Mouse (Mus musculus) c-Kit-negative CD71-positive TER-119-positive erythroid progenitor cells, embryonic 14.5 days (primary cell): ENCODE results near the gene Klk13.
"Not testable (repeated sequence)": the region's sequence is repeated elsewhere in the genome, so short reads cannot be mapped to it uniquely, and the experiment has no call there.

ENCODE experiments used
- DNase-seq: peaks from one replicate; pipeline ENCODE4 v3.0.0-alpha.2; 2013; ENCODE audit warnings: low read depth, low spot score

The Klk13 gene

DNA sequence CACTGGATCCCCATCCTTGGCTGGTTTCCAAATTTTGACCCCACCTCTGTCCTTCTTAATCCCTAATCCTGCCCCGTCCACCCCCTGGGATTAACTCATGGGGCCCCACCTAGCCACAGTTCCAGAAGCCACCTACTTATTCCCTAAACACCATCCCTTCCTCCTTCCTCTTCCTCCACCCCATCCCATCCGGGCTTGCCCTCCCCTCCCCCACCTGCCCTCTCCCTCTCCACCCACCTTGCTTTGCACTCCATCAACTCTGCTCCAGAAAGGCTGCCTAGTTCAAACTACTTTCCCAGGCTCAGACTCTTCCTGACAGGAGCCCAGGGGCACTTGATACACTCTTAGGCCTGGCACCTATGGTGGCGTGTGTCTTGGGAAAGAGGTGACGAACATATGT lies at the start of gene Klk13:
Klk13 (plus strand) TSS at position 301 of the 400 bp plus-strand sequence.
- DNase-seq: no peak

GRCm38 (mm10) chr7:43662804-43663203 lies 49.6 kb upstream of the Klk13 start:
- no peak for DNase-seq

DNA sequence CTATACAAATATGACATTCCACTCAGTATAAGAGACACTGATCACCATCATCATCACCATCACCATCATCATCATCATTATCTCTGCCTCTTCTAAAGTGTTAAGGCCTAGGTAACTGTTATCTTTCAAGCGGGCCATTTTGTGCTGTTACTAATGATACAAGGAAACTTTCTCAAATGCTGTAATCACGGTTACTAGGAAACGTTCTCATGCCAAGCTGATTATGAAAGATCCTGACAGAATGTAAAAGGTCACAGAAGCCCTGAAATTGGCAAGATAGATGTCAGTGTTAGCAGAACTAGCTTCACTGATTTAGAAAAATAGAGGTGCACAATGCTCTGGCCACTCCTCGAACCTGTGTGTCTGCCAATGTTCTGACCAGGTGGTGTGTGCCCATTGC lies 45.1 kb upstream of the Klk13 start:
- DNase-seq: not testable (repeated sequence)

DNA sequence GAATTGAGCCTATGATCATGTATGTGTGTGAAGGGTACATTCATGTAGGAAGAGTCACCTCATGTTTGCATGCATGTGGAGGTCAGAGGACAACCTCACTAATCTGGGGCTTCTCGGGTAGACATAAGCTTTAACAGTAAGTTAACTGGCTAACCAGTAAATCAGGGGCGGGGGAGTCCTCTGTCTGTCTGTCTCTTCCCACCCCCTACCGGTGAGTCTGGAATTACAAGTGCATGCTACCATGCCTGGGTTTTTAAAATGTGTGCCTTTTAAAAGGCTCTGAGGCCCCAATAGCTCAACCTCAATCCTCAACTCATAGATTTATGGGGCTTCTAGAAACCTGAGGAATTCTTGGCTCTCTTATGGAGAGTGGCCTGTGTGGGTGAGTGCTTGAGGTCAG lies 43.8 kb upstream of the Klk13 start:
- no peak for DNase-seq

GRCm38 (mm10) chr7:43671064-43671808 lies 41.1 kb upstream of the Klk13 start:
- DNase-seq: no peak

- peak; percentile 41 for DNase-seq
Measured at GRCm38 (mm10) chr7:43671809-43672580, 40.4 kb upstream of the Klk13 start, which contains the start of gene Ctu1. TSS of gene Ctu1 (plus strand) at chr7:43672016.

DNA sequence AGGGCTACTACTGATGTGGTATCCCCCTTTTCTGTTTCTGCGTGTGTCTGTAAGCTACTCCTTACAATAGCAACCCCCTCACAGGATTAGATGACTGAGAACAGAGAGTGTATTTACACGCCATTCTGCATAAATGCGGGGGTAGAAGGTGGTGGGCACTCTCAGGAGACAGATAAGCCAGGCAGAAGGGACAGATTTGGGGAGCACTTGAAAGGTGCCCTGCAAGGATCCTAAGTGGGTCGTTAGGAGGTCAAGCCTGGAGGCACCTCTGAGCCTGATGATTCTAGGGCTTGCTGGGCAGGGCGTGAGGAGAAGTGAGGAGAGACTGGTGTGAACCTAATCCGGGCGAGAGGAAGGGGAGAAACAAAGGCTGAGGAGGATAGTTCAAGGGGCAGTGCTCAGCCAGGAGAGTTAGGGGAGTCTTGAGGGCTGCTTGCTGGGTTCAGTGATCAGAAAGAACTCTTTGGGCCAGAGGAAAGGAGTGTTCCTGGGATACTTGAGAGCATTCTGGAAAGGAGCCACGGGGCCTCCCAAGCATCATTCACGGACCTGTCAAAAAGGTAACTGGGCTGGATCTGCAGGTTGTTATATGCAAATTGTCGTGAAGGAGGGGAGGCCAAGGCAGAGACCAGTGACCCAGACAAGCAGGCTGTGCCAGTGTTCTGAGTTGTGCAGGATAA lies 39.6 kb upstream of the Klk13 start:
- no peak for DNase-seq

GRCm38 (mm10) chr7:43675091-43675490 lies 37.3 kb upstream of the Klk13 start:
- DNase-seq: no peak

DNA sequence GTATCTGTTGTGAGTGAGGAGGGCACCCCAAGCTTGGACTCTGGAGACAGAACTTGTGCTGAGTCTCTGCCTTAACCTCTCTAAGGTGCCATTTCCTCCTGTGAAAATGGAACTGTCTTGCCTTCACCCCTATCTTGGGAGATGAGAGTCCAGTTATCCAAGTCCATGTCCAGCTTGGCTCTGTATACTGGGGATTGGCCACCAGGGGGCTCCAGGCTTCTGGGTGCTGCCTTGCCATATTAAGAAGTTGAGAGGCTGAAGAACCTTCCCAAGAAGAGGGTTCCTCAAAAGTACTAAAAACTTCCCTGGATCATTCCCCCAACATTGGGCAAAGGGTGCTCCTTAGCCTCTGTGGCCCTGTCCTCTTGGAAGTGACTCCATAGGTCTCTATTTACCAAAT lies 33.9 kb upstream of the Klk13 start:
- DNase-seq: no peak

DNA sequence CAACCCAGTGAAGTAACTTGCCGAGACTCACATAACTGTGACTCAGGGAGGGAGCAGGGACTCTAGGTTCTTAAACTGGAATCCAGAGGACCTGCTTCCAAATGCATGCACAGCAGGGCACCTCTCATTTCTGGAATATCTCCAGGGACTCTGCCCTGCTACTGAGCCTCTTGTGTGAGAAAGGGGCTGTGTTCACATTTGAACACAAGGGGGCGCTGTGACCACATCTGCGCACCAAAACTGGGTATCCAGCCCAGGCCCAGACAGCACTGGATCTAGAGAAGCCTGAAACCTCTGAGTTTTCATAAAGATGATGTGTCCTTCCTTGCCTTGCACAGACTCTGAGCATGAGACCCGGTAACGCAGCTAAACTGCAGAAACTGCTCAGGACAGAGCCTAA lies 31.4 kb upstream of the Klk13 start:
- peak; percentile 15 for DNase-seq

GRCm38 (mm10) chr7:43682511-43682910 lies 29.9 kb upstream of the Klk13 start:
- DNase-seq: not testable (repeated sequence)

- DNase-seq: no peak
Measured at GRCm38 (mm10) chr7:43685088-43685487, 27.3 kb upstream of the Klk13 start.

- no peak for DNase-seq
Measured at GRCm38 (mm10) chr7:43690118-43690517, 22.2 kb upstream of the Klk13 start, which contains the start of gene Klk14. TSS of gene Klk14 (plus strand) at chr7:43690418.

DNA sequence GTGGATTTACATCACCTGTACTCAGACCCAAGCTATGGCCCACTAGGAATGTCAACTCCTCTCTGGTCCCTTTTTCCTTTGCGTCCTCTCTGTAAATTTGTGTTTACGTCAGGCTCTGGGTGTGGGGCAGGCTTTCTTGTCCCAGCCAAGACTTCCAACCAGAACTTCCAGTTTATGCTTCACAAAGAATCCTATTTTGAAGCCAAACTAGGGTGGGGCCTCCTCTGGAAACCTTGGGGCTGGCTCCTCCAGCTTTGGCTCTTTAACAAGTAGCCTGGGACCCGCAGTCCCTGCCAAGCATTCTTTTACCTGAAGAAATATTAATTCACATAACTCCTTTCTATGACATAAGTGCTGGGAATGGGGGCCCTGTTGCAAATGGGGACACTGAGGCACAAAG lies 2.3 kb upstream of the Klk13 start:
- no peak for DNase-seq

GRCm38 (mm10) chr7:43712917-43713316 lies 550 bp downstream of the Klk13 start:
- no peak for DNase-seq

- no peak for DNase-seq
Measured at GRCm38 (mm10) chr7:43713741-43714351, 1.5 kb downstream of the Klk13 start.

GRCm38 (mm10) chr7:43747788-43748187 lies 35.4 kb downstream of the Klk13 start:
- DNase-seq: no peak

GRCm38 (mm10) chr7:43752806-43753205 lies 40.4 kb downstream of the Klk13 start:
- DNase-seq: no peak

DNA sequence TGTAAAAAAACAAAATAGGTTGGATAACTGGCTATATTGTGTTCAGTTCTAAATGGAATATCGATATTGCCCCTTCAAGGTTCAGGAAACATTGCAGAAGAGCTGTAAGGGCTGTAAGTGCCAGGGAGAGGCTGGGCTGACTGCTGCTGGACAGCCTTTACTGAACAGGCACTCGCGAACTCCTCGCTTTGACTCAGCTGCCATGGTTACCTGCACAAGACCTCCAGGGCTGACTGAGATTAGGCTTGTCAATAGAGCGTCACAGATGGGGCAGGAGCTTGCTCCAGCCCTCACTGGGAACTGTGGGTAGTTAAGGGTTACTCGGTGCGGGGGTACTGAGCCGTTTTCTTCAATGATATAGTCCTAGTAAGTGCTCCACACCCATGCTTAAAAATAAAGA lies 54.1 kb downstream of the Klk13 start:
- no peak for DNase-seq

DNA sequence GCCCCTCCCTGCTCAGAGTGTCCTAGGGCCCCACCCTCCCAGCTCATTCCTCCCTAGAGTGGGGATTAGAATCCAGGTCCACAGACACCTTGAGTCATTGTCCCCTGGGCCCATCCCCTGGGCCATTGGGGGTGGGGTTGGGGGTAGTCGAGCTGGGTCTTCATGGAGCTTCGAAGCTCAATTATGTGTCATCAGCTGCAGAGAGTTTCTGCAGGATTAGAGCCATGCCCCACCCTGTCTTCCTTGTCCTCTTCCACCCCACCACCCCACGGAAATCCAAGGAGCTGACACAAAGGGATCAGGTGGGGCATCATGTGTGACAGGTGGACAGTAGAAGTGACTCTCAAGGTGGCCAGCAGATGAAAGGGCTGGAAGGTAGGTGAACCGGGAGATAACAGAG lies 56.2 kb downstream of the Klk13 start, which contains the start of gene Klk12:
Klk12 (plus strand) TSS at position 301 of the 400 bp plus-strand sequence.
- no peak for DNase-seq

- DNase-seq: no peak
Measured at GRCm38 (mm10) chr7:43769636-43770035, 57.3 kb downstream of the Klk13 start.

- DNase-seq: no peak
Measured at GRCm38 (mm10) chr7:43770701-43771100, 58.3 kb downstream of the Klk13 start.
